Mouse (Mus musculus): Measurements from ENCODE around the gene 4930404H24Rik. TPM values are rescaled to one million over a fixed set of nuclear protein-coding genes. Genes with fewer than 3 reads are reported as not detected.

4930404H24Rik gene
- total RNA-seq, 1 experiment: not detected

GRCm38 (mm10) chr2:153522270-153522669, 29.7 kb downstream of the 4930404H24Rik start:
- H3K4me3 ChIP-seq (ENCODE audit: insufficient read depth in 1 of 2, low read depth in 1 of 2, low read length in 2 of 2, poor library complexity in 1 of 2, severe bottlenecking in 1 of 2): no peak overlapping the region
- TF ChIP-seq ZNF384 (IDR thresholded peaks at IDR 0.05; ENCODE audit: low read depth, low read length) (no peak), HCFC1 (IDR thresholded peaks at IDR 0.05; ENCODE audit: borderline replicate concordance, insufficient read depth, low read length) (no peak), MAFK (IDR thresholded peaks at IDR 0.05; ENCODE audit: insufficient read depth, low read depth, low read length) (no peak), CHD2 (IDR thresholded peaks at IDR 0.05; ENCODE audit: low read depth, low read length) (no peak), ZC3H11A (IDR thresholded peaks at IDR 0.05; ENCODE audit: borderline replicate concordance, low read depth, low read length) (no peak)
- no peak overlapping the region for H3K9ac ChIP-seq (ENCODE audit: insufficient read depth, low read depth, low read length, poor library complexity, severe bottlenecking)
- H3K36me3 ChIP-seq (ENCODE audit: control insufficient read depth, insufficient read depth, low read length, poor library complexity, severe bottlenecking): no peaks in the 10 kb centered on the region
- in situ Hi-C loops (cut with MboI; ENCODE audit: low sequenced_read_pairs in 2 of 2, unreplicated experiment in 2 of 2): no loop called here
- no peak overlapping the region for H3K27ac ChIP-seq (ENCODE audit: insufficient read depth, low read depth, low read length, poor library complexity, severe bottlenecking)
- peaks cover 3 to 48% of the 10 kb centered on the region in 2 experiments; a peak in 3 of 4 replicates for H3K4me1 ChIP-seq (ENCODE audit: control insufficient read depth in 2 of 2, insufficient read depth in 2 of 2, low read length in 2 of 2, poor library complexity in 1 of 2)
- no peak for DNase-seq (ENCODE audit: low read depth, low spot score)
- H3K9me3 ChIP-seq (ENCODE audit: control insufficient read depth, insufficient read depth, low read depth, low read length): no peaks in the 10 kb centered on the region

GRCm38 (mm10) chr2:153523143-153523542, 30.6 kb downstream of the 4930404H24Rik start:
- Histone ChIP-seq H3K4me1 (ENCODE audit: control insufficient read depth in 2 of 2, insufficient read depth in 2 of 2, low read length in 2 of 2, poor library complexity in 1 of 2) (peaks cover 4 to 48% of the 10 kb centered on the region in 2 experiments; a peak in 3 of 4 replicates), H3K9me3 (ENCODE audit: control insufficient read depth, insufficient read depth, low read depth, low read length) (no peaks in the 10 kb centered on the region), H3K9ac (ENCODE audit: insufficient read depth, low read depth, low read length, poor library complexity, severe bottlenecking) (no peak overlapping the region), H3K36me3 (ENCODE audit: control insufficient read depth, insufficient read depth, low read length, poor library complexity, severe bottlenecking) (no peaks in the 10 kb centered on the region), H3K27ac (ENCODE audit: insufficient read depth, low read depth, low read length, poor library complexity, severe bottlenecking) (no peak overlapping the region), H3K4me3 (ENCODE audit: insufficient read depth in 1 of 2, low read depth in 1 of 2, low read length in 2 of 2, poor library complexity in 1 of 2, severe bottlenecking in 1 of 2) (no peak overlapping the region)
- in situ Hi-C loops (cut with MboI; ENCODE audit: low sequenced_read_pairs in 2 of 2, unreplicated experiment in 2 of 2): no loop called here
- TF ChIP-seq ZNF384 (IDR thresholded peaks at IDR 0.05; ENCODE audit: low read depth, low read length) (no peak), CHD2 (IDR thresholded peaks at IDR 0.05; ENCODE audit: low read depth, low read length) (no peak), ZC3H11A (IDR thresholded peaks at IDR 0.05; ENCODE audit: borderline replicate concordance, low read depth, low read length) (no peak), MAFK (IDR thresholded peaks at IDR 0.05; ENCODE audit: insufficient read depth, low read depth, low read length) (no peak), HCFC1 (IDR thresholded peaks at IDR 0.05; ENCODE audit: borderline replicate concordance, insufficient read depth, low read length) (no peak)
- DNase-seq (ENCODE audit: low read depth, low spot score): no peak

DNA sequence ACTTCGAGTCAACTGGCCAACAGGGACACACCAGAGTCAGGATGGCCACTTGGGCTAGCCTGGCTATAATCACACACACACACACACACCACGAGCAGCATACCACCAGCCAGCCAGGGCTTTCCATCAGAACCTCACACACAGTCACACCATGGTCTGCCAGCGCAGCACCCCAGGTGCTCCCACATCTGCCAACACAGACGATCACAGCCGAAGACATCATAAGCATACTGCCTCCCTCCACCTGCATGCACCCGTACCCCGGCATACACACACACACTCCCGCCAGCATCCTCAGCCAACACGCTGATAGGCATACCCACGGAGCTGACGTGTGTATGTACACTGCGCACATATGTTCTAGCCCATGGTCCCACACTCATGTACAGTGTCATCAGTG, 31.1 kb downstream of the 4930404H24Rik start:
- TF ChIP-seq MAFK (IDR thresholded peaks at IDR 0.05; ENCODE audit: insufficient read depth, low read depth, low read length) (no peak), CHD2 (IDR thresholded peaks at IDR 0.05; ENCODE audit: low read depth, low read length) (no peak), ZNF384 (IDR thresholded peaks at IDR 0.05; ENCODE audit: low read depth, low read length) (no peak), HCFC1 (IDR thresholded peaks at IDR 0.05; ENCODE audit: borderline replicate concordance, insufficient read depth, low read length) (no peak), ZC3H11A (IDR thresholded peaks at IDR 0.05; ENCODE audit: borderline replicate concordance, low read depth, low read length) (no peak)
- no peak for DNase-seq (ENCODE audit: low read depth, low spot score)
- in situ Hi-C loops (cut with MboI; ENCODE audit: low sequenced_read_pairs in 2 of 2, unreplicated experiment in 2 of 2): no loop called here
- no peaks in the 10 kb centered on the region for H3K36me3 ChIP-seq (ENCODE audit: control insufficient read depth, insufficient read depth, low read length, poor library complexity, severe bottlenecking)
- no peak overlapping the region for H3K9ac ChIP-seq (ENCODE audit: insufficient read depth, low read depth, low read length, poor library complexity, severe bottlenecking)
- H3K9me3 ChIP-seq (ENCODE audit: control insufficient read depth, insufficient read depth, low read depth, low read length): no peaks in the 10 kb centered on the region
- no peak overlapping the region for H3K27ac ChIP-seq (ENCODE audit: insufficient read depth, low read depth, low read length, poor library complexity, severe bottlenecking)
- H3K4me1 ChIP-seq (ENCODE audit: control insufficient read depth in 2 of 2, insufficient read depth in 2 of 2, low read length in 2 of 2, poor library complexity in 1 of 2): peaks cover 4 to 45% of the 10 kb centered on the region in 2 experiments; a peak in 3 of 4 replicates
- H3K4me3 ChIP-seq (ENCODE audit: insufficient read depth in 1 of 2, low read depth in 1 of 2, low read length in 2 of 2, poor library complexity in 1 of 2, severe bottlenecking in 1 of 2): no peak overlapping the region

- no peak overlapping the region for H3K9ac ChIP-seq (ENCODE audit: insufficient read depth, low read depth, low read length, poor library complexity, severe bottlenecking)
- no peak overlapping the region for H3K27ac ChIP-seq (ENCODE audit: insufficient read depth, low read depth, low read length, poor library complexity, severe bottlenecking)
- no peaks in the 10 kb centered on the region for H3K9me3 ChIP-seq (ENCODE audit: control insufficient read depth, insufficient read depth, low read depth, low read length)
- TF ChIP-seq HCFC1 (IDR thresholded peaks at IDR 0.05; ENCODE audit: borderline replicate concordance, insufficient read depth, low read length) (no peak), ZC3H11A (IDR thresholded peaks at IDR 0.05; ENCODE audit: borderline replicate concordance, low read depth, low read length) (no peak), ZNF384 (IDR thresholded peaks at IDR 0.05; ENCODE audit: low read depth, low read length) (no peak), CHD2 (IDR thresholded peaks at IDR 0.05; ENCODE audit: low read depth, low read length) (no peak), MAFK (IDR thresholded peaks at IDR 0.05; ENCODE audit: insufficient read depth, low read depth, low read length) (no peak)
- H3K4me3 ChIP-seq (ENCODE audit: insufficient read depth in 1 of 2, low read depth in 1 of 2, low read length in 2 of 2, poor library complexity in 1 of 2, severe bottlenecking in 1 of 2): no peak overlapping the region
- H3K36me3 ChIP-seq (ENCODE audit: control insufficient read depth, insufficient read depth, low read length, poor library complexity, severe bottlenecking): no peaks in the 10 kb centered on the region
- peaks cover 4 to 38% of the 10 kb centered on the region in 2 experiments; a peak in 3 of 4 replicates for H3K4me1 ChIP-seq (ENCODE audit: control insufficient read depth in 2 of 2, insufficient read depth in 2 of 2, low read length in 2 of 2, poor library complexity in 1 of 2)
- DNase-seq (ENCODE audit: low read depth, low spot score): no peak
- in situ Hi-C loops (cut with MboI; ENCODE audit: low sequenced_read_pairs in 2 of 2, unreplicated experiment in 2 of 2): no loop called here
These were observed 32.1 kb downstream of the 4930404H24Rik start for GRCm38 (mm10) chr2:153524727-153525126.
